Mouse (Mus musculus) cerebellum, postnatal 25 days (tissue): ENCODE data around the gene Fmnl3.

ENCODE experiments used
- DNase-seq, 2 experiments: peaks; one replicate each; pipeline ENCODE4 v3.0.0; 2021; ENCODE audit warnings: mixed read lengths in 2 of 2

Gene Fmnl3

GRCm38 (mm10) chr15:99316314-99317266, 53.7 kb downstream of the Fmnl3 start:
- DNase-seq: peak; percentile 78 to 86

DNA sequence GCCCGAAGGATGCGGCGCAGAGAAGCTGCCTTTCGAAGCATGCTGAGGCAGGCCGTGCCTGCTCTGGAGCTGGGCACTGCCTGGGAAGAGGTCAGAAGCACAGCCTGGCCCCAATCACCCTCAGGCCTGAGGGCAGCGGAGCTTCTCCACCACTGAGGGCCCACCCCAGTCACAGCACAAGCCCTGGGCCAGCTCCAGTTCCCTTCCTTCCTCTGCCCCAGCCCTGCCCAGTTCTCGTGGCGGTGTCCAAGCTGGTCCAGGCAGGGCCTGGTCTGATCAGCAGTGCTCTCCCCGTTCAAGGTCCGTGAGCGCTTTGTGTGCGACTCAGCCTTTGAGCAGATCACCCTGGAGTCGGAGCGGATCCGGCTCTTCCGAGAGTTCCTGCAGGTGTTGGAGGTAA, 55.4 kb downstream of the Fmnl3 start:
- no peak for DNase-seq

DNA sequence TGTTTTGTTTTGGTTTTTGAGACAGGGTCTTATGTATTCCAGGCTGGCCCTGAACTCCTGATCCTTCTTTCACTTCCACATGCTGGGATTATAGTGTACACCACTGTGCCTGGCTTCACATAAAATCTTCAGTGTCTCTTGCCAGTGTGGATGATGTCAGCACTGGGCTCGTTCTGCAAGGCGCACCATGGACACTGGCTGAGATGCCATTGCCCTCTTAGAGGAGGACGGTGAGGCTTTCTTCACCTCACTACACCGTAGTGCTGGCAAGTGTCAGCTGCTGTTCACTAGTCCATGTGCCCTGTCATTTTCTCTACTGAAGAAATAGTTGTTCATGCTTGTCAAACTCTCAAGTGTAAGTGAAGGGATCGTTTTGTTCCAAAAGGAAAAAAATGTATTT, 59.7 kb downstream of the Fmnl3 start:
- no peak for DNase-seq

DNA sequence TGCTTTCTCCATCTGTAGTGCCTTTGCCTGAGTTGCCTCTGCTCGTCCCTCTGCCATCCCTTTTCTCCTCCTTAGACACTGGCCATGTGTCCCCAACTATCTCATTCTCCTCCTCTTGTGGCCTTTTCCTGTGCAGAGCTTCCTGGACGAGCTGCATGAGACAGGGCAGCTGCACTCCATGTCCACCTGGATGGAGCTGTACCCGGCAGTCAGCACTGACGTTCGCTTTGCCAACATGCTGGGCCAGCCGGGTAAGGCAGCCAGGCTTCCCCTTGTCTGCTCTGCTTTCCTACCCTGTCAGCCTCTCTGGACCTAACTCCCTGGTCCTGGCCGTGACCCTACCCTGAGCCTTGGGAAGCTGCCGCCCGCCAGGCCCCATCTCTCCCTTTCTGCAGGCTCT, 60.7 kb downstream of the Fmnl3 start:
- DNase-seq: no peak

DNA sequence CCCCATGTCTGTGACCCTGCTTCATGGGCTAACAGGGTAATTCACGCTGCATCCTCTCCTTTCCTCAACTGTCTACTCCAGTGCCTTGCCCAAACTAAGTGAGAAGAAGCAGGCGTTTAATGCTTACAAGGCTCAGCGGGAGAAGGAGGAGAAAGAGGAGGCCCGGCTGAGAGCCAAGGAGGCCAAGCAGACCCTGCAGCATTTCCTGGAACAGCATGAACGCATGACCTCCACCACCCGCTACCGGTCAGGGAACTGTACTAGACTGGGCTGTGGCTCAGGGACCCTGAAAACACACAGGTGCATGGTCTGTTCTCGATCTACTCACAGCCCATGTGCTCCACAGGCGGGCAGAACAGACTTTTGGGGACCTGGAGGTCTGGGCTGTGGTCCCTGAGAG, 62.8 kb downstream of the Fmnl3 start:
- no peak for DNase-seq

DNA sequence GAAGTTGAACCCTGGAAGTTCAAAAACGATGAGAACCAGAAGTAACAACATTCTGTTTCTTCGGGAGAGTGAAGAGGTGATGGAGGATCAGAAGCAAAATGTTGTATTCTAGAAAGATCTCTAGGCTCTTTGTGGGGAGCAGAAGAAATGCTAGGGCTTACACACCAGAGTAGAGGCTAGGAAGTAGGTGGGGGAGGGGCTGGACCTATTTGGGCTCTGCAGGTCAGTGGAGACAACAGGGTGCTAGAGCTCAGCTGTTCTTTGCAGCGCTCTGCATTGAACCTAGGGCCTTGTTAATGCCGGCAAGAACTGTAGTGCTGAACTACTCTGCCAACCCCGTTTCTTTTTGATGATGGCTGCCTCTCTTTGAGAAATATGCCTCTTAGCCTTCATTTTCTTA, 74.1 kb downstream of the Fmnl3 start:
- peak in 1 of 2 experiments; percentile 53 for DNase-seq

- DNase-seq: peak; percentile 55 to 65
Measured at GRCm38 (mm10) chr15:99295484-99295981, 74.7 kb downstream of the Fmnl3 start, which contains the start of gene Fam186b. Fam186b (minus strand) TSS chr15:99295888.

GRCm38 (mm10) chr15:99294813-99295374, 75.4 kb downstream of the Fmnl3 start, which contains the start of gene Prpf40b:
Prpf40b (plus strand) TSS chr15:99295087.
- peak; percentile 97 for DNase-seq

- peak in 1 of 2 experiments; percentile 18 for DNase-seq
Measured at GRCm38 (mm10) chr15:99294287-99294686, 76.0 kb downstream of the Fmnl3 start.

GRCm38 (mm10) chr15:99290586-99290985, 79.7 kb downstream of the Fmnl3 start:
- no peak for DNase-seq

DNA sequence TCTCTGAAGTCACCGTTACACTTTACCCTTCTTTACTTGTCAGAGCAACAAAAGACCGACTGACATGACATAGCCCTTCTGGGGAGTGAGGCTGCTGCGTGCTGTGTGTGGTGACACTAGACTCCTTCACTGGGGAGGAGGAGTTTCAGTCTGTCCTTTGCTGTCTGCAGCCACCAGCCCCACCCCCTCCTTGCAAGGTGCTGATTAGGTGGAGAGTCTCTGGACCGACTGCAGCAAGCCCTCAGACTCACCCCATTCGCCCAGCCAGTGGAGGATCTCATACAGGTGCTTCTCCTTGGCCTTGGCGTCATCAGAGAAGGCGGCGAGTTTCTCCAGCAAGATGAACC, 85.1 kb downstream of the Fmnl3 start:
- DNase-seq: no peak

GRCm38 (mm10) chr15:99284527-99285188, 85.6 kb downstream of the Fmnl3 start:
- DNase-seq: no peak

GRCm38 (mm10) chr15:99283456-99283855, 86.8 kb downstream of the Fmnl3 start:
- DNase-seq: no peak

DNA sequence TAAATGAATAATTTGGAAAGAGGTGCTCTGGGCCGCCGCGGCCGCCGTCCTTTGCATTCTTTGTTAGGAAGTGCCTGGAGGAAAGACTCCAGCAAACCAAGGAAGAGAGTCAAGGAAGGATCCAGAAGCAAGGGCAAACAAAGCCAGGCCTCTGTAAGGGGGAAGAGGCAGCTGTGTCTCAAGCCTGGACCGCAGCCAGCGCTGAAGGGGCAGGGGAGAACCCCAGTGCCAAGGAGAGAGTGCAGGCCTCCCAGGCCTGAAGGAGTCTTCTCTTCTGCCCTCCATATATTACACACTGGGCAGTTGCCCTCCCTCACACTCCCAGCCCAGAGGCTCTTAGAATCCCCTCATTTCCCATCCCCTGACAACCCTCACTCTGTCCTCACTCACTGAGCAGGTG, 92.0 kb downstream of the Fmnl3 start:
- DNase-seq: no peak

DNA sequence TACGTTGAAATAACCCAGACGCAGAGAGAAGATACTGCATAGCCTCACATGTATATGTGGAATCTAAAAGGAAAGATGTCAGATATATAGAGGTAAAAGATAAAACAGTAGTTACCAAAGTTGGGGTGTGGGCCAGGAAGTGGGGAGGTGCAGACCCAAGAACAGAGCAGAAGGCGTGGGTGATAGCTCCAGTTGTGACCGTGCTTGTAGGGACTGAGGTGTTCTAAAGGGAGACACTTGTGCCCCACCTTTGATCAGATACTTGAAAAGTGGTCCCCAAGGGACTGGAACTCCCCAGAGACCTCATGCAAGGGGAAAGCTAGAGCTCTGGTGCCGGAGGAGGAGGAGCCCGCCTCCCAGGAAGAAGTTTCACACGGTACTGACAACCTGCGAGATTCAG, 94.2 kb downstream of the Fmnl3 start:
- DNase-seq: no peak
